Mouse (Mus musculus) midbrain, embryonic 14.5 days (tissue): ENCODE data around the gene Gm3776. TPM values are rescaled to one million over a fixed set of nuclear protein-coding genes. Genes with fewer than 3 reads are reported as not detected.
A peak's percentile ranks its signal among the peaks of the same experiment; 100 is the strongest.
"Not testable (repeated sequence)": the region's sequence is repeated elsewhere in the genome, so short reads cannot be mapped to it uniquely, and the experiment has no call there.

Experiments used
- ATAC-seq: fragments of 200-750 bp; cut with Nextera tagmentation; 2 replicates; pipeline ENCODE4 v1.8.0; 2017; ENCODE audit warnings: moderate number of reproducible peaks, moderate library complexity; ENCODE audit not compliant: low FRiP score, low TSS enrichment
- DNase-seq: peaks from one replicate; pipeline ENCODE4 v3.0.0-alpha.2; 2015
- H3K27ac ChIP-seq: fragments of 300-500 bp; sonication (generic); replicated peaks from 2 replicates; pipeline ENCODE4 v1.5.1; 2014; ENCODE audit warnings: mild to moderate bottlenecking, low read depth, low read length, moderate library complexity
- H3K27me3 ChIP-seq: fragments of 300-500 bp; sonication (generic); 2 replicates; pipeline ENCODE4 v1.6.1; 2014; ENCODE audit warnings: low read length, control low read depth, mixed read lengths; ENCODE audit not compliant: control insufficient read depth, insufficient read depth
- H3K36me3 ChIP-seq: fragments of 300-500 bp; sonication (generic); 2 replicates; pipeline ENCODE4 v1.6.1; 2014; ENCODE audit warnings: low read length, control low read depth; ENCODE audit not compliant: control insufficient read depth, insufficient read depth
- H3K4me1 ChIP-seq: fragments of 300-500 bp; sonication (generic); 2 replicates; pipeline ENCODE4 v1.6.1; 2014; ENCODE audit warnings: mild to moderate bottlenecking, antibody characterized with exemption, low read length, control low read depth; ENCODE audit not compliant: control insufficient read depth, insufficient read depth
- H3K4me2 ChIP-seq: fragments of 300-500 bp; sonication (generic); 2 replicates; pipeline ENCODE4 v1.6.1; 2014; ENCODE audit warnings: mild to moderate bottlenecking, low read length, moderate library complexity
- H3K4me3 ChIP-seq: fragments of 300-500 bp; sonication (generic); replicated peaks from 2 replicates; pipeline ENCODE4 v1.5.1; 2014; ENCODE audit warnings: low read depth, low read length
- H3K9ac ChIP-seq: fragments of 300-500 bp; sonication (generic); replicated peaks from 2 replicates; pipeline ENCODE4 v1.6.1; 2014; ENCODE audit warnings: mild to moderate bottlenecking, low read length, moderate library complexity
- H3K9me3 ChIP-seq: fragments of 300-500 bp; sonication (generic); 2 replicates; pipeline ENCODE4 v1.6.1; 2016; ENCODE audit warnings: low read length, control low read depth, mixed read lengths; ENCODE audit not compliant: control insufficient read depth
- WGBS: fragments of 180-500 bp; shearing (Covaris S2); extraction: QIAGEN DNeasy Blood & Tissue Kit; methylation state at CpG from one replicate; pipeline ENCODE4 v1.1.7; 2014; 5-methylcytosine and 5-hydroxymethylcytosine counted together
- polyA plus RNA-seq: library from polyadenylated mRNA; unstranded; fragments of >200 nt; fragmentation: Nextera tagmentation; extraction: Ambion mirVana; gene quantifications from 2 replicates; pipeline ENCODE4 v1.2.1, GENCODE M21; 2014

Gm3776 gene
- polyA plus RNA-seq, 1 experiment from 2014 or later: not detected

GRCm38 (mm10) chr9:78282002-78282711, 25.2 kb downstream of the Gm3776 start:
- H3K9me3 ChIP-seq, H3K4me2 ChIP-seq, ATAC-seq, H3K9ac ChIP-seq, H3K4me1 ChIP-seq, H3K4me3 ChIP-seq, H3K27me3 ChIP-seq, DNase-seq, H3K27ac ChIP-seq, H3K36me3 ChIP-seq: not testable (repeated sequence)
- WGBS: 90% methylated on average over 4 of the region's 4 CpGs

DNA sequence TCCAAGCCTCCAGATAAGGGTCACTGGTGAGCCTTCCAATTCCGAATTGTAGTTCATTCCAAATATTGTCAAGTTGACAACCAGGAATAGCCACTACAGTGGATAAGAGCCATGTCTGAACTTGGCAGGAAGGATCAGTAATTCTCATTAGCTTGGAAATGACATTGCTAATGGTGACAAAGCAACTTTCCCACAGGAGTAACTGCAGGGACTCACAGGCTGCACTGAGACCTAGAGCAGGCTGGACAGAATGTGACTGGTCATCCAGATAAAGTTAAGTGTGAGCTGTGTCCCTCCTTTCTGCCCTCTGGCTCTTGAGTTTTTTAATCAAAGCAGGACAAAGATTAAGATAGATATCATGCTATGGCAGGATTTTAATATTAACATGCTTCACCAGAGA, 32.1 kb downstream of the Gm3776 start:
- H3K9ac ChIP-seq, H3K27ac ChIP-seq, H3K4me1 ChIP-seq, H3K9me3 ChIP-seq, H3K27me3 ChIP-seq, H3K36me3 ChIP-seq, H3K4me2 ChIP-seq, ATAC-seq, H3K4me3 ChIP-seq, DNase-seq: not testable (repeated sequence)
- WGBS: 94% methylated on average over 1 of the region's 1 CpGs

- H3K4me1 ChIP-seq, H3K27ac ChIP-seq, H3K36me3 ChIP-seq, H3K27me3 ChIP-seq, H3K4me3 ChIP-seq, DNase-seq, H3K4me2 ChIP-seq, ATAC-seq, H3K9me3 ChIP-seq, H3K9ac ChIP-seq: not testable (repeated sequence)
- WGBS: 84% methylated on average over 3 of the region's 3 CpGs
Observed at GRCm38 (mm10) chr9:78289723-78290122, 32.8 kb downstream of the Gm3776 start, which contains the start of gene Gm10639. Gene Gm10639 (plus strand): TSS chr9:78289923.

- H3K4me3 ChIP-seq, DNase-seq, H3K4me1 ChIP-seq, ATAC-seq, H3K9ac ChIP-seq, H3K27ac ChIP-seq, H3K4me2 ChIP-seq, H3K27me3 ChIP-seq, H3K36me3 ChIP-seq, H3K9me3 ChIP-seq: not testable (repeated sequence)
- WGBS: 89% methylated on average over 8 of the region's 8 CpGs
Observed at GRCm38 (mm10) chr9:78292462-78292861, 35.5 kb downstream of the Gm3776 start.

GRCm38 (mm10) chr9:78293683-78294082, 36.8 kb downstream of the Gm3776 start:
- WGBS: 65% methylated on average over 1 of the region's 1 CpGs
- H3K4me3 ChIP-seq, H3K9me3 ChIP-seq, H3K27ac ChIP-seq, H3K27me3 ChIP-seq, DNase-seq, H3K4me1 ChIP-seq, ATAC-seq, H3K4me2 ChIP-seq, H3K36me3 ChIP-seq, H3K9ac ChIP-seq: not testable (repeated sequence)

- not testable (repeated sequence) for H3K36me3 ChIP-seq, H3K9me3 ChIP-seq, ATAC-seq, H3K27ac ChIP-seq, DNase-seq, H3K9ac ChIP-seq, H3K4me1 ChIP-seq, H3K4me2 ChIP-seq, H3K27me3 ChIP-seq, H3K4me3 ChIP-seq
- WGBS: 82% methylated on average over 4 of the region's 7 CpGs
Observed at GRCm38 (mm10) chr9:78294781-78295180, 37.9 kb downstream of the Gm3776 start.

- H3K27ac ChIP-seq, H3K4me3 ChIP-seq, H3K4me2 ChIP-seq, H3K9ac ChIP-seq, ATAC-seq, H3K27me3 ChIP-seq, H3K9me3 ChIP-seq, H3K36me3 ChIP-seq, H3K4me1 ChIP-seq: not testable (repeated sequence)
- 15% methylated on average over 6 of the region's 6 CpGs for whole genome bisulfite sequencing
- peak; percentile 81 for DNase-seq
Observed at GRCm38 (mm10) chr9:78296089-78296488, 39.2 kb downstream of the Gm3776 start.

DNA sequence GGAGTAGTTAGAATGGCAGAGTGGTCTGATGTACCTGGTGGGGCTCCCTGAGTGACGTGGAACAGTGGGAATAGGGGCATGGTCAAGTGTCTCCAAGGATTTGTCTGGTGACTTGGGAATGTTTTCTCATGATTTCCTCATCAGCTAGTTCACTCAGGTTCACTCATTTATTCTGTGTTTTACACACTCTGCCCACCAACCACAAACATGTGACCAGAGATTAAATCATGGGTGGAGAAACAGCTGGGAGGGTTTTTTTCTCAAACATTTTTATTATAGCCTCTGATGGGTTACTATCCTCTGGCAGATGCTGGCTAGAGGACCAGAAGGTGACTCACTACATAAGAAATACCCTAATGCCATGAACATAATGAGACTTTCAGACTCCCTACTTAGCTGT, 41.3 kb downstream of the Gm3776 start:
- no peak for DNase-seq
- ATAC-seq: no peak
- H3K4me3 ChIP-seq: no peak overlapping the region
- H3K9me3 ChIP-seq: no peaks in the 10 kb centered on the region
- no peaks in the 10 kb centered on the region for H3K36me3 ChIP-seq
- no peak overlapping the region for H3K4me2 ChIP-seq
- H3K27ac ChIP-seq: no peak overlapping the region
- no peaks in the 10 kb centered on the region for H3K4me1 ChIP-seq
- H3K27me3 ChIP-seq: no peaks in the 10 kb centered on the region
- H3K9ac ChIP-seq: no peak overlapping the region
- 70% methylated on average over 1 of the region's 1 CpGs for WGBS

- H3K4me2 ChIP-seq, H3K36me3 ChIP-seq, H3K9ac ChIP-seq, DNase-seq, H3K4me1 ChIP-seq, H3K9me3 ChIP-seq, H3K4me3 ChIP-seq, H3K27me3 ChIP-seq, ATAC-seq, H3K27ac ChIP-seq: not testable (repeated sequence)
- WGBS: 57% methylated on average over 1 of the region's 1 CpGs
Observed at GRCm38 (mm10) chr9:78299143-78299542, 42.2 kb downstream of the Gm3776 start.
